Mouse (Mus musculus) adrenal gland, postnatal 14 days (tissue): ENCODE results near the gene Cetn3. TPM values are rescaled to one million over a fixed set of nuclear protein-coding genes. Genes with fewer than 3 reads are reported as not detected.

ENCODE experiments used
- DNase-seq: peaks from one replicate; pipeline ENCODE4 v3.0.0; 2021; ENCODE audit warnings: mixed read lengths
- total RNA-seq: library from RNA; stranded (reverse); gene quantifications from 2 replicates; pipeline ENCODE4 v1.2.3, GENCODE M21; 2021

The Cetn3 gene
- total RNA-seq, 1 experiment from 2014 or later, result 128 TPM

GRCm38 (mm10) chr13:81803713-81804112 lies 20.8 kb downstream of the Cetn3 start:
- DNase-seq, result no peak

- no peak for DNase-seq
Measured at GRCm38 (mm10) chr13:81822750-81823149, 39.9 kb downstream of the Cetn3 start.

GRCm38 (mm10) chr13:81824576-81825330 lies 41.9 kb downstream of the Cetn3 start:
- DNase-seq, result no peak

- DNase-seq, result no peak
Measured at GRCm38 (mm10) chr13:81828486-81828885, 45.6 kb downstream of the Cetn3 start.

- no peak for DNase-seq
Measured at GRCm38 (mm10) chr13:81831838-81832237, 49.0 kb downstream of the Cetn3 start.

- DNase-seq, result no peak
Measured at GRCm38 (mm10) chr13:81836386-81837177, 53.7 kb downstream of the Cetn3 start.

- no peak for DNase-seq
Measured at GRCm38 (mm10) chr13:81838016-81838415, 55.1 kb downstream of the Cetn3 start.

- no peak for DNase-seq
Measured at GRCm38 (mm10) chr13:81838948-81839347, 56.1 kb downstream of the Cetn3 start.

GRCm38 (mm10) chr13:81840246-81840645 lies 57.4 kb downstream of the Cetn3 start:
- DNase-seq, result no peak

GRCm38 (mm10) chr13:81840646-81841045 lies 57.8 kb downstream of the Cetn3 start:
- DNase-seq, result no peak

- no peak for DNase-seq
Measured at GRCm38 (mm10) chr13:81842278-81842677, 59.4 kb downstream of the Cetn3 start.

Other genes with a start within 250 kb of the Cetn3 start
- gene Adgrv1, start 149.9 kb upstream of the Cetn3 start, total RNA-seq, result 1.5 and 1.9 TPM in 2 replicates
- gene Lysmd3, start 125.4 kb upstream of the Cetn3 start, total RNA-seq, result 25.9 and 27.9 TPM in 2 replicates
- 4.0 and 5.1 TPM in 2 replicates for gene Polr3g, start 72.1 kb upstream of the Cetn3 start, total RNA-seq
- gene Mblac2, start 71.7 kb upstream of the Cetn3 start, total RNA-seq, result 6.8 and 8.1 TPM in 2 replicates